Mouse (Mus musculus) NIH3T3 (cell line): ENCODE measurements at regions not wholly inside any gene's neighbourhood (a gene's known extent, or its start where the extent isn't known, plus 50 kb on each side); places are given as distances from the start of the nearest gene placed in this dataset.
A peak's percentile ranks its signal among the peaks of the same experiment; 100 is the strongest.

Source experiments
- DNase-seq: peaks from one replicate; pipeline ENCODE4 v3.0.0-alpha.2; 2012; ENCODE audit warnings: low read depth

DNA sequence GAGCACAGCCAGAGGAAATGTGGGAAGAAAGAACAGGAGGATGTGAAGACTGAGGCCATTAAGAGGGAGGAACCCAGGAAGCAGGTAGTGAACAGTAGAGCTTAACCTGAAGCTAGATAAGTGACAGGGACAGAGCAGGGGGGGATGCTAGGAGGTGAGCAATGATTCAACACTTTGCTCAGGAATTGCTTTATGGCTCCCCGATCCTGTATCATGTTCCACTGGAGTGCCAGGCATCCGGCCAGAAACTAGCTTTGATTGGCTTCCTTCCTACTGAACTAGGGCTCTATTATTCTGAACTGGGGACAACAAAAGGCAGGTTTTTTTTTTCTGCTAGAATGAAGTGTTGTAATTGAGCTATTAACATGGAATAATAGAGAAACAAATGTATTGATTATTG lies 493.1 kb upstream of the Fat3 start:
- DNase-seq: no peak

DNA sequence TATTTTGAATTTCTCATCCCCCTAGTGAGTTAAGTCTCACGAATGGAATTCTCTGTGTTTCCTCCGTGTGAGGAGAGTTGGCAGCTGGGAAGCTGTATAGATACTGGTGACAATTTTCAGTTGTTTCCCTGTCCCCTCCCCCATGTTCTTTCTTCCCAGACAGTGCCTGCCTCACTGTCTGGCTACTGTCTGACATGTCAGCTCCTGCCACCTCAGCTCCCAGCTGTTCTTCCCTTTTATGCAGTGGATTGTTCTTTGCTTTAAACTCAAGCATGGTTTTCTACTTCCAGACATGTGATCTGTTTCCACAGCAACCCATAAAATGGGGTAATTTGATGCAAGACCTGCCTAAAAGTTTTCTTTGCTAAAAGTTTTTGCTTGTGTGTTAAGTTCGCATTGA lies 487.0 kb upstream of the Fat3 start:
- no peak for DNase-seq

GRCm38 (mm10) chr9:16977321-16977720 lies 476.2 kb upstream of the Fat3 start:
- no peak for DNase-seq

- no peak for DNase-seq
These were observed 469.3 kb upstream of the Fat3 start for GRCm38 (mm10) chr9:16970373-16970772.

- peak; percentile 1 for DNase-seq
These were observed 432.5 kb upstream of the Fat3 start for GRCm38 (mm10) chr9:16933602-16934001.

- DNase-seq: no peak
These were observed 430.5 kb upstream of the Fat3 start for GRCm38 (mm10) chr9:16931586-16931985.

DNA sequence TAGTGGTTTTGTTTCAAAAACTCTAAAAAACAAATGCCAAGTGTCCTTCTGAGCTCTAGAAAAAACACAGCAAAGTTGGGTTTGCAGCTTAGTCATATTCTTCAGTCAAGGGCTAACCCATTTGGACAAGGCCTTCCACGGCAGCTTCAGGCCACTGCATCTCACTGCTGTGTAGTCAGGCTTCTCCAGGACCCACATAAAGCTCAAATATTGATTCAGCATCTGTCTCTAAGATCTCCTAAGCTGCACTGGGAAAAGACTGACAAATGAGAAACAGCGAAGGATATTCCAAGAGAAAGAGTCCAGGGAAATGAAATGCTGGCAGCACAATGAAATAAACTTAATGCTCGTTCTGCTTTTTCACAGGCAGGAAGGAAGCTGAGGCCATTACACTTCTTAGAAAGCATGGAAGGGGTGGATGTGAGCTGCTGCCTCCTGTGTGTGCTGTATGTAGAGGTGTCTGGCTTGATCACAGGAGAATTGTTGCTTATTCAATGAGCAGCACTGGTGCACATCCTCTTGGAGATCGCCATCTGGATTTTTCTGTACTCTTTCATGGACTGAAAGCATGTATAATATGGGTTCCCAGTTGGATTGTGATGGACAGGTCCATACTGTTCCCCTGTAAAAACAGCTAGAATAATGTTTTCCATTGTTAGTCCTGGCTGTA lies 425.4 kb upstream of the Fat3 start:
- no peak for DNase-seq

- DNase-seq: no peak
These were observed 424.2 kb upstream of the Fat3 start for GRCm38 (mm10) chr9:16925279-16925678.

DNA sequence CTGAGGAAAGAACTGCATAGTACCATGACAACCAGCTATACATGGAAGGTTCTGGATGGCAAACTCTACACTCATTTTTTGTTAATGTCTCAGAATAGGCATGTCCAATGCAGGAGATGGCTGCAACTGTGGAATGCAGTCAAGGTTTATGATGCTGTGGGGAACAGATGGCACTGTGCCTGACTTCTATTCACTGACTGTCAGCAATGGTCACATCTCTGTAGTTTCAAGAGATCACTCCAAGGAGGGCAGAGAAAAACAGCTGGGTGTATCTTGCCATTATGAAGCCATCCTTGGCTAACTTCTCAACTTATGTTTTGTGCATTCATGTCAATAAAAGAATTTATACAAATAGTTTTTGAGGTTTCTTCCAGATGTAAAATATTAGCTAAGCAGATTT lies 405.1 kb upstream of the Fat3 start:
- no peak for DNase-seq

DNA sequence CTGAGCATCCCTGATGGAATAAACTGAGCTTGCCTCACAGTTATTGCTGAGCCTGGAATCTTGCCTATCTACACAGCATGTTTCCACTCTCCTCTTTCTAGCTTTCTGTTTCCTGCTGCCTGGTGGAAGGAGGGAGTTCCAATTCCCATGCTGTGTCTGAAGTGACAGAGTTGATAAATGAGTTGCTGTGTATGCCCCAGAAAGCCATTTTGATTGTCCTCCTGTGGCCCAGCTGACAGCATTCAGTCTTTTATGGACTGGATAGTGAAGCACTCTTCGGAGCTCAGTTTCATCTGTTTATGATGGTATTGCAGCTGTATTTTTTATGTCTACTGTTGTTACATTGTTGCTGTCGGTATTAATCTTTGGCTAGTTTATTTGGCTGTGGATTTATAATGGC lies 398.0 kb upstream of the Fat3 start:
- no peak for DNase-seq

- DNase-seq: no peak
These were observed 351.5 kb upstream of the Fat3 start for GRCm38 (mm10) chr9:16852458-16853026.

GRCm38 (mm10) chr9:16808494-16808893 lies 307.4 kb upstream of the Fat3 start:
- DNase-seq: no peak

- no peak for DNase-seq
These were observed 271.8 kb upstream of the Fat3 start for GRCm38 (mm10) chr9:16772867-16773266.

- no peak for DNase-seq
These were observed 226.6 kb upstream of the Fat3 start for GRCm38 (mm10) chr9:16727653-16728052.

GRCm38 (mm10) chr9:16702431-16702830 lies 201.3 kb upstream of the Fat3 start:
- DNase-seq: no peak

GRCm38 (mm10) chr9:16661527-16661926 lies 160.4 kb upstream of the Fat3 start:
- DNase-seq: no peak

GRCm38 (mm10) chr9:16660940-16661339 lies 159.9 kb upstream of the Fat3 start:
- DNase-seq: no peak
